Mouse (Mus musculus) embryonic facial prominence, embryonic 14.5 days (tissue): Measurements from ENCODE around the gene Gal3st2. TPM values are rescaled to one million over a fixed set of nuclear protein-coding genes. Genes with fewer than 3 reads are reported as not detected.
"Not testable (repeated sequence)": the region's sequence is repeated elsewhere in the genome, so short reads cannot be mapped to it uniquely, and the experiment has no call there.

ENCODE experiments used
- ATAC-seq: fragments of 200-750 bp; cut with Nextera tagmentation; 2 replicates; pipeline ENCODE4 v1.8.0; 2017; ENCODE audit warnings: low read depth, moderate number of reproducible peaks, moderate TSS enrichment
- DNase-seq: peaks from one replicate; pipeline ENCODE4 v3.0.0-alpha.2; 2015; ENCODE audit warnings: low spot score
- H3K27ac ChIP-seq: fragments of 300-500 bp; sonication (generic); replicated peaks from 2 replicates; pipeline ENCODE4 v1.5.1; 2014; ENCODE audit warnings: low read depth, mild to moderate bottlenecking, low read length, moderate library complexity
- H3K27me3 ChIP-seq: fragments of 300-500 bp; sonication (generic); replicated peaks from 2 replicates; pipeline ENCODE4 v1.6.1; 2014; ENCODE audit warnings: low read length; ENCODE audit not compliant: control insufficient read depth, insufficient read depth
- H3K36me3 ChIP-seq: fragments of 300-500 bp; sonication (generic); 2 replicates; pipeline ENCODE4 v1.6.1; 2014; ENCODE audit warnings: low read length, mixed read lengths; ENCODE audit not compliant: control insufficient read depth, insufficient read depth
- H3K4me1 ChIP-seq: fragments of 300-500 bp; sonication (generic); 2 replicates; pipeline ENCODE4 v1.6.1; 2014; ENCODE audit warnings: antibody characterized with exemption, low read length; ENCODE audit not compliant: control insufficient read depth, insufficient read depth
- H3K4me2 ChIP-seq: fragments of 300-500 bp; sonication (generic); 2 replicates; pipeline ENCODE4 v1.6.1; 2014; ENCODE audit warnings: low read depth, mild to moderate bottlenecking, low read length, moderate library complexity, mixed read lengths
- H3K4me3 ChIP-seq: fragments of 300-500 bp; sonication (generic); 2 replicates; pipeline ENCODE4 v1.5.1; 2014; ENCODE audit warnings: low read depth, mild to moderate bottlenecking, low read length
- H3K9ac ChIP-seq: fragments of 300-500 bp; sonication (generic); 2 replicates; pipeline ENCODE4 v1.6.1; 2014; ENCODE audit warnings: low read depth, mild to moderate bottlenecking, low read length, moderate library complexity, mixed read lengths
- H3K9me3 ChIP-seq: fragments of 300-500 bp; sonication (generic); 2 replicates; pipeline ENCODE4 v1.6.1; 2016; ENCODE audit warnings: low read length; ENCODE audit not compliant: control insufficient read depth
- WGBS: fragments of 180-500 bp; shearing (Covaris S2); extraction: QIAGEN DNeasy Blood & Tissue Kit; methylation state at CpG from one replicate; pipeline ENCODE4 v1.1.7; 2014; 5-methylcytosine and 5-hydroxymethylcytosine counted together
- polyA plus RNA-seq: library from polyadenylated mRNA; unstranded; fragments of >200 nt; fragmentation: Nextera tagmentation; extraction: Ambion mirVana; gene quantifications from 2 replicates; pipeline ENCODE4 v1.2.1, GENCODE M21; 2014

Gene Gal3st2
- polyA plus RNA-seq, 1 experiment from 2014 or later = 0.71 TPM

GRCm38 (mm10) chr1:93922609-93923008 lies 61.5 kb downstream of the Gal3st2 start:
- H3K4me3 ChIP-seq, H3K36me3 ChIP-seq, H3K27ac ChIP-seq, DNase-seq, H3K4me1 ChIP-seq, H3K4me2 ChIP-seq, H3K9ac ChIP-seq, H3K27me3 ChIP-seq, ATAC-seq, H3K9me3 ChIP-seq: not testable (repeated sequence)
- WGBS = 78% methylated on average over 3 of the region's 3 CpGs

GRCm38 (mm10) chr1:93923098-93923497 lies 62.0 kb downstream of the Gal3st2 start:
- H3K27me3 ChIP-seq, DNase-seq, H3K4me3 ChIP-seq, H3K4me2 ChIP-seq, H3K9me3 ChIP-seq, H3K4me1 ChIP-seq, ATAC-seq, H3K9ac ChIP-seq, H3K27ac ChIP-seq, H3K36me3 ChIP-seq: not testable (repeated sequence)
- 47% methylated on average over 2 of the region's 2 CpGs for WGBS

Other genes with a start within 250 kb of the Gal3st2 start
- gene Stk25, start 202.6 kb upstream of the Gal3st2 start, polyA plus RNA-seq = 190 and 200 TPM in 2 replicates
- gene Bok, start 175.6 kb upstream of the Gal3st2 start, polyA plus RNA-seq = 38.7 and 42.8 TPM in 2 replicates
- 81.7 and 84.8 TPM in 2 replicates for gene Atg4b, start 109.8 kb upstream of the Gal3st2 start, polyA plus RNA-seq
- gene Thap4, start 106.4 kb upstream of the Gal3st2 start, polyA plus RNA-seq = 44.9 and 45.8 TPM in 2 replicates
- gene Dtymk, start 59.4 kb upstream of the Gal3st2 start, polyA plus RNA-seq = 214 and 218 TPM in 2 replicates
- gene Ing5, start 57.3 kb upstream of the Gal3st2 start, polyA plus RNA-seq = 11.7 and 12.4 TPM in 2 replicates
- gene D2hgdh, start 36.4 kb upstream of the Gal3st2 start, polyA plus RNA-seq = 10.7 and 14.3 TPM in 2 replicates
- gene Gal3st2b, start 57.0 kb downstream of the Gal3st2 start, polyA plus RNA-seq = 0.25 TPM in 1 of 2 replicates, not detected in the other
- 0.04 TPM in 1 of 2 replicates, not detected in the other for gene Gal3st2c, start 129.2 kb downstream of the Gal3st2 start, polyA plus RNA-seq
- not detected in 2 replicates for gene Neu4, start 159.1 kb downstream of the Gal3st2 start, polyA plus RNA-seq
- 0.25 TPM in 1 of 2 replicates, not detected in the other for gene Pdcd1, start 191.2 kb downstream of the Gal3st2 start, polyA plus RNA-seq